Mouse (Mus musculus) embryonic facial prominence, embryonic 14.5 days (tissue): ENCODE measurements around the gene Zfp738. TPM values are rescaled to one million over a fixed set of nuclear protein-coding genes. Genes with fewer than 3 reads are reported as not detected.
A peak's percentile ranks its signal among the peaks of the same experiment; 100 is the strongest.
"Not testable (repeated sequence)": the region's sequence is repeated elsewhere in the genome, so short reads cannot be mapped to it uniquely, and the experiment has no call there.

Experiments
- ATAC-seq: fragments of 200-750 bp; cut with Nextera tagmentation; 2 replicates; pipeline ENCODE4 v1.8.0; 2017; ENCODE audit warnings: low read depth, moderate number of reproducible peaks, moderate TSS enrichment
- DNase-seq: peaks from one replicate; pipeline ENCODE4 v3.0.0-alpha.2; 2015; ENCODE audit warnings: low spot score
- H3K27ac ChIP-seq: fragments of 300-500 bp; sonication (generic); replicated peaks from 2 replicates; pipeline ENCODE4 v1.5.1; 2014; ENCODE audit warnings: low read depth, mild to moderate bottlenecking, low read length, moderate library complexity
- H3K27me3 ChIP-seq: fragments of 300-500 bp; sonication (generic); replicated peaks from 2 replicates; pipeline ENCODE4 v1.6.1; 2014; ENCODE audit warnings: low read length; ENCODE audit not compliant: control insufficient read depth, insufficient read depth
- H3K36me3 ChIP-seq: fragments of 300-500 bp; sonication (generic); 2 replicates; pipeline ENCODE4 v1.6.1; 2014; ENCODE audit warnings: low read length, mixed read lengths; ENCODE audit not compliant: control insufficient read depth, insufficient read depth
- H3K4me1 ChIP-seq: fragments of 300-500 bp; sonication (generic); 2 replicates; pipeline ENCODE4 v1.6.1; 2014; ENCODE audit warnings: antibody characterized with exemption, low read length; ENCODE audit not compliant: control insufficient read depth, insufficient read depth
- H3K4me2 ChIP-seq: fragments of 300-500 bp; sonication (generic); 2 replicates; pipeline ENCODE4 v1.6.1; 2014; ENCODE audit warnings: low read depth, mild to moderate bottlenecking, low read length, moderate library complexity, mixed read lengths
- H3K4me3 ChIP-seq: fragments of 300-500 bp; sonication (generic); 2 replicates; pipeline ENCODE4 v1.5.1; 2014; ENCODE audit warnings: low read depth, mild to moderate bottlenecking, low read length
- H3K9ac ChIP-seq: fragments of 300-500 bp; sonication (generic); 2 replicates; pipeline ENCODE4 v1.6.1; 2014; ENCODE audit warnings: low read depth, mild to moderate bottlenecking, low read length, moderate library complexity, mixed read lengths
- H3K9me3 ChIP-seq: fragments of 300-500 bp; sonication (generic); 2 replicates; pipeline ENCODE4 v1.6.1; 2016; ENCODE audit warnings: low read length; ENCODE audit not compliant: control insufficient read depth
- WGBS: fragments of 180-500 bp; shearing (Covaris S2); extraction: QIAGEN DNeasy Blood & Tissue Kit; methylation state at CpG from one replicate; pipeline ENCODE4 v1.1.7; 2014; 5-methylcytosine and 5-hydroxymethylcytosine counted together
- polyA plus RNA-seq: library from polyadenylated mRNA; unstranded; fragments of >200 nt; fragmentation: Nextera tagmentation; extraction: Ambion mirVana; gene quantifications from 2 replicates; pipeline ENCODE4 v1.2.1, GENCODE M21; 2014

Gene Zfp738
- polyA plus RNA-seq, 1 experiment from 2014 or later: 8.8 TPM

GRCm38 (mm10) chr13:67682959-67683735 is 3.7 kb downstream of the Zfp738 start:
- Histone ChIP-seq H3K4me3 (peak overlapping the region; percentile 75), H3K4me2 (peak overlapping the region; percentile 70), H3K9ac (peak overlapping the region; percentile 86), H3K27ac (peak overlapping the region; percentile 52)
- not testable (repeated sequence) for H3K27me3 ChIP-seq, H3K9me3 ChIP-seq, H3K4me1 ChIP-seq, H3K36me3 ChIP-seq
- DNase-seq (peak; percentile 96), ATAC-seq (peak; percentile 100)
- 16% methylated on average over 16 of the region's 16 CpGs for WGBS

- no peak for ATAC-seq
- no peaks in the 10 kb centered on the region for H3K27me3 ChIP-seq
- H3K27ac ChIP-seq: no peak overlapping the region
- no peak overlapping the region for H3K4me3 ChIP-seq
- no peak overlapping the region for H3K4me2 ChIP-seq
- no peaks in the 10 kb centered on the region for H3K9me3 ChIP-seq
- WGBS: 97% methylated on average over 2 of the region's 2 CpGs
- H3K9ac ChIP-seq: no peak overlapping the region
- DNase-seq: no peak
- no peaks in the 10 kb centered on the region for H3K4me1 ChIP-seq
- H3K36me3 ChIP-seq: peaks cover 6% of the 10 kb centered on the region
These were observed 12.0 kb downstream of the Zfp738 start for GRCm38 (mm10) chr13:67674902-67675301.

- H3K4me2 ChIP-seq: no peak overlapping the region
- no peaks in the 10 kb centered on the region for H3K9me3 ChIP-seq
- H3K4me1 ChIP-seq: no peaks in the 10 kb centered on the region
- ATAC-seq: no peak
- 45% methylated on average over 3 of the region's 3 CpGs for WGBS
- no peak for DNase-seq
- no peak overlapping the region for H3K9ac ChIP-seq
- H3K36me3 ChIP-seq: no peaks in the 10 kb centered on the region
- no peak overlapping the region for H3K27ac ChIP-seq
- H3K27me3 ChIP-seq: no peaks in the 10 kb centered on the region
- no peak overlapping the region for H3K4me3 ChIP-seq
These were observed 34.4 kb downstream of the Zfp738 start for GRCm38 (mm10) chr13:67652496-67652895.

- peak within 1 kb of the TSS; percentile 57; the same call in 1 of the 2 replicates for H3K27ac ChIP-seq
- no peaks in the 10 kb centered on the region for H3K4me1 ChIP-seq
- H3K9ac ChIP-seq: peak within 1 kb of the TSS; percentile 73
- under 1% methylated on average over 18 of the region's 19 CpGs for WGBS
- H3K9me3 ChIP-seq: no peaks in the 10 kb centered on the region
- H3K27me3 ChIP-seq: no peaks in the 10 kb centered on the region
- peak within 1 kb of the TSS; percentile 71 for H3K4me3 ChIP-seq
- peak; percentile 97 for DNase-seq
- H3K4me2 ChIP-seq: peak within 1 kb of the TSS; percentile 44
- peak; percentile 100 for ATAC-seq
- no peaks in the 10 kb centered on the region for H3K36me3 ChIP-seq
These were observed 49.4 kb downstream of the Zfp738 start, which contains the start of the genes Gm49345 and Zfp729a for GRCm38 (mm10) chr13:67637294-67638007. Gene Gm49345 (minus strand): TSS chr13:67637769. Gene Zfp729a (minus strand): TSS chr13:67637791.

GRCm38 (mm10) chr13:67610108-67610507 is 76.8 kb downstream of the Zfp738 start:
- 89% methylated on average over 4 of the region's 4 CpGs for WGBS
- H3K27me3 ChIP-seq: no peaks in the 10 kb centered on the region
- H3K9me3 ChIP-seq: peaks cover 5% of the 10 kb centered on the region; the same call in 1 of the 2 replicates
- no peak overlapping the region for H3K27ac ChIP-seq
- H3K36me3 ChIP-seq: no peaks in the 10 kb centered on the region
- H3K4me1 ChIP-seq: peaks cover 5% of the 10 kb centered on the region; the same call in 1 of the 2 replicates
- DNase-seq (no peak), ATAC-seq (no peak)
- H3K4me3 ChIP-seq: peak overlapping the region; percentile 76; the same call in 1 of the 2 replicates
- H3K9ac ChIP-seq: no peak overlapping the region
- no peak overlapping the region for H3K4me2 ChIP-seq

GRCm38 (mm10) chr13:67609066-67609876 is 77.6 kb downstream of the Zfp738 start, which contains the start of gene Zfp729b:
Gene Zfp729b (minus strand): TSS chr13:67609707.
- peak within 1 kb of the TSS; percentile 64 for H3K4me2 ChIP-seq
- H3K27me3 ChIP-seq: no peaks in the 10 kb centered on the region
- WGBS: 4% methylated on average over 20 of the region's 20 CpGs
- DNase-seq (peak; percentile 95), ATAC-seq (peak; percentile 97)
- H3K9ac ChIP-seq: peak within 1 kb of the TSS; percentile 82
- peak within 1 kb of the TSS; percentile 68 for H3K27ac ChIP-seq
- H3K4me1 ChIP-seq: peaks cover 5% of the 10 kb centered on the region; the same call in 1 of the 2 replicates
- H3K36me3 ChIP-seq: no peaks in the 10 kb centered on the region
- peak within 1 kb of the TSS; percentile 76 for H3K4me3 ChIP-seq
- peaks cover 5% of the 10 kb centered on the region; the same call in 1 of the 2 replicates for H3K9me3 ChIP-seq
